Mouse (Mus musculus) myocyte (in vitro differentiated cells): Measurements from ENCODE around the gene Gm29776. TPM values are rescaled to one million over a fixed set of nuclear protein-coding genes. Genes with fewer than 3 reads are reported as not detected.

Experiments
- H3K27me3 ChIP-seq: one replicate; pipeline ENCODE4 v1.6.1; 2011; ENCODE audit not compliant: control insufficient read depth, insufficient read depth, insufficient read length
- H3K36me3 ChIP-seq: one replicate; pipeline ENCODE4 v1.6.1; 2011; ENCODE audit not compliant: control insufficient read depth, insufficient read depth
- H3K4me2 ChIP-seq: one replicate; pipeline ENCODE4 v1.6.1; 2011; ENCODE audit warnings: low read depth, control low read depth
- H3K4me3 ChIP-seq: one replicate; pipeline ENCODE4 v1.5.1; 2011; ENCODE audit warnings: mild to moderate bottlenecking, control low read depth, moderate library complexity
- H3K79me2 ChIP-seq: one replicate; pipeline ENCODE4 v1.6.1; 2011; ENCODE audit not compliant: control insufficient read depth, insufficient read depth
- H3ac ChIP-seq: one replicate; pipeline ENCODE4 v1.6.1; 2011; ENCODE audit not compliant: control insufficient read depth, insufficient read length
- CEBPB ChIP-seq: IDR thresholded peaks from 2 replicates; pipeline ENCODE4 v1.6.1; 2011; ENCODE audit warnings: mild to moderate bottlenecking, moderate library complexity; ENCODE audit not compliant: poor library complexity, insufficient read depth, severe bottlenecking
- E2F4 ChIP-seq: IDR thresholded peaks from one replicate; pipeline ENCODE4 v1.6.1; 2011; ENCODE audit warnings: mild to moderate bottlenecking, control low read depth, moderate library complexity; ENCODE audit not compliant: insufficient read depth
- MAX ChIP-seq: IDR thresholded peaks from one replicate; pipeline ENCODE4 v1.6.1; 2011; ENCODE audit warnings: low read depth, mild to moderate bottlenecking, control low read depth
- MYOD1 ChIP-seq, 3 experiments: IDR thresholded peaks; one replicate each; pipeline ENCODE4 v1.6.1; 2011; ENCODE audit warnings: control low read depth in 2 of 3, low read depth in 2 of 3, mild to moderate bottlenecking in 2 of 3, moderate library complexity in 1 of 3; ENCODE audit not compliant: insufficient read length in 2 of 3, control insufficient read depth in 1 of 3
- MYOG ChIP-seq, 3 experiments: IDR thresholded peaks; one replicate each; pipeline ENCODE4 v1.6.1; 2011; ENCODE audit warnings: control low read depth in 2 of 3, low read depth in 2 of 3, mild to moderate bottlenecking in 2 of 3; ENCODE audit not compliant: insufficient read length in 2 of 3, control insufficient read depth in 1 of 3, insufficient read depth in 1 of 3
- POLR2A ChIP-seq: IDR thresholded peaks from one replicate; pipeline ENCODE4 v1.6.1; 2011; ENCODE audit warnings: low read depth, mild to moderate bottlenecking, control low read depth, moderate library complexity; ENCODE audit not compliant: insufficient read length
- POLR2AphosphoS2 ChIP-seq: IDR thresholded peaks from one replicate; pipeline ENCODE4 v1.6.1; 2011; ENCODE audit warnings: low read depth, control low read depth; ENCODE audit not compliant: insufficient read length
- REST ChIP-seq: IDR thresholded peaks from one replicate; pipeline ENCODE4 v1.6.1; 2011; ENCODE audit warnings: mild to moderate bottlenecking, control low read depth, moderate library complexity; ENCODE audit not compliant: insufficient read depth, insufficient read length
- SRF ChIP-seq: IDR thresholded peaks from one replicate; pipeline ENCODE4 v1.6.1; 2011; ENCODE audit warnings: low read depth; ENCODE audit not compliant: control insufficient read depth, insufficient read length
- TCF12 ChIP-seq: IDR thresholded peaks from one replicate; pipeline ENCODE4 v1.6.1; 2011; ENCODE audit warnings: mild to moderate bottlenecking, control low read depth; ENCODE audit not compliant: poor library complexity, insufficient read depth, severe bottlenecking
- TCF3 ChIP-seq: IDR thresholded peaks from one replicate; pipeline ENCODE4 v1.6.1; 2011; ENCODE audit warnings: low read depth, control low read depth; ENCODE audit not compliant: insufficient read length
- USF1 ChIP-seq: IDR thresholded peaks from one replicate; pipeline ENCODE4 v1.6.1; 2011; ENCODE audit warnings: low read depth, mild to moderate bottlenecking, control low read depth, moderate library complexity
- polyA plus RNA-seq: library from polyadenylated mRNA; unstranded; fragments of >200 nt; fragmentation: generic; extraction: Trizol; gene quantifications from one replicate; pipeline ENCODE4 v1.2.1, GENCODE M21; 2012; ENCODE audit warnings: missing spikeins

Gm29776 gene
- polyA plus RNA-seq, 1 experiment, result 0.04 TPM

GRCm38 (mm10) chr14:54737634-54738033, 39.0 kb upstream of the Gm29776 start:
- H3K36me3 ChIP-seq, result no peaks in the 10 kb centered on the region
- peaks cover 40% of the 10 kb centered on the region for H3K27me3 ChIP-seq
- no peak overlapping the region for H3ac ChIP-seq
- TF ChIP-seq POLR2AphosphoS2 (no peak), MAX (no peak), E2F4 (no peak), CEBPB (no peak), MYOD1 (IDR thresholded peaks at IDR 0.05; ENCODE audit: control insufficient read depth in 1 of 3, insufficient read length in 2 of 3, low read depth in 2 of 3) (no peak), TCF12 (no peak), MYOG (IDR thresholded peaks at IDR 0.05; ENCODE audit: control insufficient read depth in 1 of 3, insufficient read depth in 1 of 3, insufficient read length in 2 of 3, low read depth in 2 of 3) (no peak), SRF (no peak), USF1 (no peak), POLR2A (no peak), REST (no peak), TCF3 (no peak)
- H3K4me3 ChIP-seq, result no peak overlapping the region
- H3K79me2 ChIP-seq, result no peaks in the 10 kb centered on the region
- H3K4me2 ChIP-seq, result no peak overlapping the region

GRCm38 (mm10) chr14:54736555-54737552, 38.2 kb upstream of the Gm29776 start:
- Histone ChIP-seq H3K4me2 (no peak overlapping the region), H3K79me2 (no peaks in the 10 kb centered on the region), H3ac (no peak overlapping the region), H3K27me3 (peaks cover 46% of the 10 kb centered on the region), H3K36me3 (no peaks in the 10 kb centered on the region), H3K4me3 (no peak overlapping the region)
- TF ChIP-seq TCF3 (no peak), SRF (no peak), USF1 (no peak), MAX (no peak), MYOD1 (IDR thresholded peaks at IDR 0.05; ENCODE audit: control insufficient read depth in 1 of 3, insufficient read length in 2 of 3, low read depth in 2 of 3) (no peak), POLR2AphosphoS2 (no peak), POLR2A (no peak), E2F4 (no peak), REST (no peak), TCF12 (no peak), CEBPB (no peak), MYOG (IDR thresholded peaks at IDR 0.05; ENCODE audit: control insufficient read depth in 1 of 3, insufficient read depth in 1 of 3, insufficient read length in 2 of 3, low read depth in 2 of 3) (no peak)

GRCm38 (mm10) chr14:54735221-54735620, 36.6 kb upstream of the Gm29776 start:
- H3K27me3 ChIP-seq, result peaks cover 52% of the 10 kb centered on the region
- no peak overlapping the region for H3K4me2 ChIP-seq
- TF ChIP-seq CEBPB (no peak), TCF3 (no peak), MAX (no peak)
- no peak overlapping the region for H3K4me3 ChIP-seq
- H3K79me2 ChIP-seq, result no peaks in the 10 kb centered on the region
- H3ac ChIP-seq, result no peak overlapping the region
- no peaks in the 10 kb centered on the region for H3K36me3 ChIP-seq

GRCm38 (mm10) chr14:54734004-54734403, 35.4 kb upstream of the Gm29776 start:
- Histone ChIP-seq H3K27me3 (peaks cover 60% of the 10 kb centered on the region), H3K36me3 (no peaks in the 10 kb centered on the region), H3ac (no peak overlapping the region), H3K4me2 (no peak overlapping the region), H3K4me3 (no peak overlapping the region), H3K79me2 (no peaks in the 10 kb centered on the region)
- no peak for TF ChIP-seq TCF12
- TF ChIP-seq POLR2AphosphoS2, result no peak
- TF ChIP-seq MYOG (IDR thresholded peaks at IDR 0.05; ENCODE audit: control insufficient read depth in 1 of 3, insufficient read depth in 1 of 3, insufficient read length in 2 of 3, low read depth in 2 of 3), result no peak
- no peak for TF ChIP-seq E2F4
- no peak for TF ChIP-seq MAX

GRCm38 (mm10) chr14:54732206-54732605, 33.6 kb upstream of the Gm29776 start:
- Histone ChIP-seq H3K4me3 (no peak overlapping the region), H3ac (no peak overlapping the region), H3K27me3 (peaks cover 52% of the 10 kb centered on the region), H3K36me3 (no peaks in the 10 kb centered on the region), H3K79me2 (no peaks in the 10 kb centered on the region), H3K4me2 (no peak overlapping the region)
- no peak for TF ChIP-seq MYOG (IDR thresholded peaks at IDR 0.05; ENCODE audit: control insufficient read depth in 1 of 3, insufficient read depth in 1 of 3, insufficient read length in 2 of 3, low read depth in 2 of 3)
